Mouse (Mus musculus): ENCODE measurements around the gene Xdh.

The Xdh gene

GRCm38 (mm10) chr17:73950062-73950735, at the start of gene Xdh:
Gene Xdh (minus strand): TSS chr17:73950196.
- DNase-seq (ENCODE audit: low read depth, low spot score) = no peak

- DNase-seq (ENCODE audit: low read depth, low spot score) = no peak
Measured at GRCm38 (mm10) chr17:73995907-73996645, 46.1 kb upstream of the Xdh start.

GRCm38 (mm10) chr17:73991264-73991663, 41.3 kb upstream of the Xdh start:
- no peak for DNase-seq (ENCODE audit: low read depth, low spot score)

- no peak for DNase-seq (ENCODE audit: low read depth, low spot score)
Measured at GRCm38 (mm10) chr17:73986571-73986970, 36.6 kb upstream of the Xdh start.

- DNase-seq (ENCODE audit: low read depth, low spot score) = no peak
Measured at GRCm38 (mm10) chr17:73985936-73986335, 35.9 kb upstream of the Xdh start.

- DNase-seq (ENCODE audit: low read depth, low spot score) = no peak
Measured at GRCm38 (mm10) chr17:73984508-73984907, 34.5 kb upstream of the Xdh start.

GRCm38 (mm10) chr17:73982871-73983270, 32.9 kb upstream of the Xdh start:
- DNase-seq (ENCODE audit: low read depth, low spot score) = no peak

GRCm38 (mm10) chr17:73976066-73976465, 26.1 kb upstream of the Xdh start:
- no peak for DNase-seq (ENCODE audit: low read depth, low spot score)

- no peak for DNase-seq (ENCODE audit: low read depth, low spot score)
Measured at GRCm38 (mm10) chr17:73972648-73973047, 22.7 kb upstream of the Xdh start.

- no peak for DNase-seq (ENCODE audit: low read depth, low spot score)
Measured at GRCm38 (mm10) chr17:73971291-73971690, 21.3 kb upstream of the Xdh start.

- no peak for DNase-seq (ENCODE audit: low read depth, low spot score)
Measured at GRCm38 (mm10) chr17:73970361-73971027, 20.5 kb upstream of the Xdh start.

GRCm38 (mm10) chr17:73964856-73965255, 14.9 kb upstream of the Xdh start:
- no peak for DNase-seq (ENCODE audit: low read depth, low spot score)

- no peak for DNase-seq (ENCODE audit: low read depth, low spot score)
Measured at GRCm38 (mm10) chr17:73962628-73963043, 12.6 kb upstream of the Xdh start.

GRCm38 (mm10) chr17:73961801-73962403, 11.9 kb upstream of the Xdh start:
- DNase-seq (ENCODE audit: low read depth, low spot score) = no peak

- no peak for DNase-seq (ENCODE audit: low read depth, low spot score)
Measured at GRCm38 (mm10) chr17:73960745-73961144, 10.7 kb upstream of the Xdh start.

- no peak for DNase-seq (ENCODE audit: low read depth, low spot score)
Measured at GRCm38 (mm10) chr17:73952103-73952521, 2.1 kb upstream of the Xdh start.

GRCm38 (mm10) chr17:73950970-73951369, 974 bp upstream of the Xdh start:
- DNase-seq (ENCODE audit: low read depth, low spot score) = no peak

GRCm38 (mm10) chr17:73949498-73949897, 498 bp downstream of the Xdh start:
- no peak for DNase-seq (ENCODE audit: low read depth, low spot score)

- no peak for DNase-seq (ENCODE audit: low read depth, low spot score)
Measured at GRCm38 (mm10) chr17:73948801-73949200, 1.2 kb downstream of the Xdh start.

GRCm38 (mm10) chr17:73948039-73948438, 2.0 kb downstream of the Xdh start:
- DNase-seq (ENCODE audit: low read depth, low spot score) = peak; percentile 53

- DNase-seq (ENCODE audit: low read depth, low spot score) = no peak
Measured at GRCm38 (mm10) chr17:73946856-73947255, 3.1 kb downstream of the Xdh start.

- DNase-seq (ENCODE audit: low read depth, low spot score) = no peak
Measured at GRCm38 (mm10) chr17:73944661-73945060, 5.3 kb downstream of the Xdh start.
